Mouse (Mus musculus) heart, embryonic 16.5 days (tissue): ENCODE results near the gene Gm5767. TPM values are rescaled to one million over a fixed set of nuclear protein-coding genes. Genes with fewer than 3 reads are reported as not detected.

Experiments used
- ATAC-seq: fragments of 200-750 bp; cut with Nextera tagmentation; replicated peaks from 2 replicates; pipeline ENCODE4 v1.8.0; 2017; ENCODE audit warnings: moderate number of reproducible peaks; ENCODE audit not compliant: insufficient read depth, low FRiP score; ENCODE audit errors: extremely low read depth
- H3K27ac ChIP-seq: fragments of 300-500 bp; sonication (generic); 2 replicates; pipeline ENCODE4 v1.5.1; 2014; ENCODE audit warnings: mild to moderate bottlenecking, low read length, control low read depth, moderate library complexity
- H3K27me3 ChIP-seq: fragments of 300-500 bp; sonication (generic); 2 replicates; pipeline ENCODE4 v1.6.1; 2014; ENCODE audit warnings: low read length, mixed read lengths; ENCODE audit not compliant: control insufficient read depth, insufficient read depth
- H3K36me3 ChIP-seq: fragments of 300-500 bp; sonication (generic); 2 replicates; pipeline ENCODE4 v1.6.1; 2014; ENCODE audit not compliant: control insufficient read depth, insufficient read depth
- H3K4me1 ChIP-seq: fragments of 300-500 bp; sonication (generic); 2 replicates; pipeline ENCODE4 v1.6.1; 2014; ENCODE audit warnings: low read length, mixed read lengths; ENCODE audit not compliant: control insufficient read depth, insufficient read depth
- H3K4me2 ChIP-seq: fragments of 300-500 bp; sonication (generic); 2 replicates; pipeline ENCODE4 v1.6.1; 2014; ENCODE audit warnings: low read depth, mild to moderate bottlenecking, control low read depth, low read length
- H3K4me3 ChIP-seq: fragments of 300-500 bp; sonication (generic); 2 replicates; pipeline ENCODE4 v1.5.1; 2014; ENCODE audit warnings: mild to moderate bottlenecking, control low read depth, low read length
- H3K9ac ChIP-seq: fragments of 300-500 bp; sonication (generic); 2 replicates; pipeline ENCODE4 v1.6.1; 2014; ENCODE audit warnings: low read length, control low read depth
- H3K9me3 ChIP-seq: fragments of 300-500 bp; sonication (generic); replicated peaks from 2 replicates; pipeline ENCODE4 v1.6.1; 2016; ENCODE audit warnings: low read length; ENCODE audit not compliant: control insufficient read depth
- WGBS: fragments of 180-500 bp; shearing (Covaris S2); extraction: QIAGEN DNeasy Blood & Tissue Kit; methylation state at CpG from one replicate; pipeline ENCODE4 v1.1.7; 2014; 5-methylcytosine and 5-hydroxymethylcytosine counted together
- polyA plus RNA-seq: library from polyadenylated mRNA; unstranded; fragments of >200 nt; fragmentation: Nextera tagmentation; extraction: Ambion mirVana; gene quantifications from 2 replicates; pipeline ENCODE4 v1.2.1, GENCODE M21; 2015

Gene Gm5767
- not detected in 2 replicates for polyA plus RNA-seq

DNA sequence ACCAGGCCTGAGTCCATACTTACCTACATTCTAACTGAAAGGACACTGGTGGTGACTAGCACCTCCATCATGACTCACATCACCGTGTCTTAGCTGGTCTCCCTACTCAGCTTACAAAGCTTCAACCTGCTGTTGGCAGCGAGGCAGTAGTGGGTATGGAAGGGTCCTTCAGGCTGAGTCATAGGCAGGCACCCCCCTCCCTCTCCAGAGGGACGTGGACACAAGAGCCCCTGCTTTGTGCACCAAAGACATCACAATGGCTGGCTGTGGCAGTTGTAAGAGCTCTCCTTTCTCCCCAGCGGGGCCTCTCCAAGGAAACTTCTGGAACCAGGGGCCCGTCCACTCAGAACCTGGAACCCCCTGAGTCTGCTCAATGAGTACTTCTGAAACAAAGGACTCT is at the start of gene Gm5767:
Gm5767 (plus strand) TSS at position 301 of the 400 bp plus-strand sequence.
- Histone ChIP-seq H3K36me3 (no peaks in the 10 kb centered on the region), H3K4me1 (no peaks in the 10 kb centered on the region), H3K4me2 (no peak within 1 kb of the TSS), H3K9ac (no peak within 1 kb of the TSS), H3K9me3 (no peaks in the 10 kb centered on the region), H3K4me3 (no peak within 1 kb of the TSS), H3K27ac (no peak within 1 kb of the TSS), H3K27me3 (no peaks in the 10 kb centered on the region)
- WGBS = 79% methylated on average over 5 of the region's 5 CpGs
- ATAC-seq = no peak

DNA sequence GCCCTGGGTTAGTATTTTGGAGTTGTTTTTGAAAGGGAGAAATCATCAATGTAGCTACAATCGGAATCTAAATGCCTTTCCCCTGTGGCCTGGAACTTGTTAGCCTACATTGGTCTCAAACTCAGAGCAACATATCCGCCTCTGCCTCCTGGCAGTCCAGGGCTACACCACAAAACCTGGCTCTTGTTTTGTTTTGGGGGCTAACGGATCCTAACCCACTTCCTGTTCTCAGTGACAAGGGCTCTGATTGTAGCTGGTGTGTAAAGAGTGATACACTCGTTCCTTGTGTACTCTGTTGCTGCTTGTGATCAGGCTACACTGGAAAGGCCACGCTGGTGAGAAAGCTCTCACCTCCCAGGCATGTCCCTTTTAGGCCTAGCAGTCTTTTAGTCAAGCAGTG is 49.1 kb upstream of the Gm5767 start:
- ATAC-seq = no peak
- Histone ChIP-seq H3K4me2 (no peak overlapping the region), H3K4me3 (no peak overlapping the region), H3K27me3 (no peaks in the 10 kb centered on the region), H3K4me1 (peaks cover 9% of the 10 kb centered on the region), H3K27ac (no peak overlapping the region), H3K36me3 (peaks cover 15% of the 10 kb centered on the region), H3K9ac (no peak overlapping the region), H3K9me3 (no peaks in the 10 kb centered on the region)
- 80% methylated on average over 5 of the region's 5 CpGs for WGBS

DNA sequence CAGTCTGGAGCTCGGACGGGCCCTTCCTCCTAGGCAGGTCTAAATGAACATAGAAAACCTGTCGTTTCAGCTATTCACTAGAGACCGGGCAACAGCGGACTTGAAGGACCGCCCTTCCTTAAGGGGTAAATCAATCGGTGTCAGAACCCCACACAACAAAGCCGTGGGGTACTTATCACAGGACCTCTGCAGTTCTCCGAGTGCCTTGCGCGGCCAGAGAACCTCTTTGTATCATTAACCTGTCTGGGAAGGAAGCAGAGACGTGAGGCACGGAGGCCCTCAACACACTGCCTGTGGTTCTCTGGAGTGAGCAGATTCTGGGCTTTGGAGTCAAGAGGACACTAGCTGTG is 43.7 kb upstream of the Gm5767 start:
- no peak for ATAC-seq

GRCm38 (mm10) chr16:8637217-8638051 is 43.1 kb upstream of the Gm5767 start, which contains the start of the genes Pmm2 and Tmem186:
Gene Pmm2 (plus strand): TSS chr16:8637674.
Gene Tmem186 (minus strand): TSS chr16:8637712.
- Histone ChIP-seq H3K4me3 (peak within 1 kb of the TSS; percentile 90), H3K4me2 (peak within 1 kb of the TSS; percentile 85), H3K36me3 (peaks cover 15% of the 10 kb centered on the region), H3K9me3 (no peaks in the 10 kb centered on the region), H3K27me3 (no peaks in the 10 kb centered on the region), H3K9ac (peak within 1 kb of the TSS; percentile 91), H3K27ac (peak within 1 kb of the TSS; percentile 93), H3K4me1 (peaks cover 25% of the 10 kb centered on the region)
- WGBS = under 1% methylated on average over 59 of the region's 59 CpGs
- peak; percentile 88 for ATAC-seq

More for the DNA sequence above, 43.7 kb upstream of the Gm5767 start:
- under 1% methylated on average over 13 of the region's 13 CpGs for WGBS
- Histone ChIP-seq H3K4me1 (peaks cover 25% of the 10 kb centered on the region), H3K27ac (peak overlapping the region; percentile 93), H3K9me3 (no peaks in the 10 kb centered on the region), H3K9ac (peak overlapping the region; percentile 91), H3K36me3 (peaks cover 15% of the 10 kb centered on the region), H3K4me2 (peak overlapping the region; percentile 85), H3K4me3 (peak overlapping the region; percentile 90), H3K27me3 (no peaks in the 10 kb centered on the region)

GRCm38 (mm10) chr16:8638131-8638530 is 42.4 kb upstream of the Gm5767 start:
- Histone ChIP-seq H3K9ac (peak overlapping the region; percentile 91), H3K4me1 (peaks cover 25% of the 10 kb centered on the region)
- WGBS = 34% methylated on average over 7 of the region's 7 CpGs

DNA sequence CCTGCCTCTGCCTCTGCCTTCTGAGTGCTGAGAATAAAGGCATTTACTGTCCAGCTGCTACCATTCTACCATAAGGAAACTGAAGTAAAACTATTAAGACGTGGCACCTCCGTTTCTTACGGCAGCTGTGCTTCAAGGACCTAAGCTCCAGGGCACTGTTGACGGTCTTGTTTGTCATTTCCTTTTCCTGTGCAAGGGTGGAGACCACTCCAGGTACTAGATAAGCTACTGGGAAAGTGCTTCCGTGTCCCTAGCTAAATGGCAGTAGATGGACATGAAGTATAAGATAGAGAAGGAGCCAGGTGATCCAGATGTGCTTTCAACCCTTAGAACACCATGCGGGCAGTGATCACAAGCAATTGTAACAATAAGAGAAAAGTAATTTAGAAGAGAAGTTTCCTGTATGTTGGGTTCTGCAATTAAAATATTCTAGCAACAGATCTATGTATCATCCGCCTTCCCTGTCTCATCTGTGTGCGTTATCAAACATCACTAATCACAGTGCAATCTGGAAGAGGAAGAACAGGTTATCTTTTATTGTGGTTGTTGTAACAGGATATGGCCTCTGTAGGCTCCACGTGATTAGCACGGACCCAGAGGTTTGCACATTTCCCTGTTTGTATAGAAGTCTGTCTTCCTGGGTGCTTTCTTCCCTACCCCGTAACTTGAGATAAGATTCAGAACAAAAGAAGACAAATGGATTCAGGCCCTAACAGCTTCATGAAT is 40.9 kb upstream of the Gm5767 start:
- H3K4me2 ChIP-seq = no peak overlapping the region
- no peak overlapping the region for H3K4me3 ChIP-seq
- no peak overlapping the region for H3K27ac ChIP-seq
- H3K4me1 ChIP-seq = peaks cover 25% of the 10 kb centered on the region
- peaks cover 22% of the 10 kb centered on the region for H3K36me3 ChIP-seq
- no peaks in the 10 kb centered on the region for H3K27me3 ChIP-seq
- ATAC-seq = no peak
- 69% methylated on average over 11 of the region's 11 CpGs for WGBS
- no peaks in the 10 kb centered on the region for H3K9me3 ChIP-seq
- no peak overlapping the region for H3K9ac ChIP-seq

More at GRCm38 (mm10) chr16:8638131-8638530, 42.4 kb upstream of the Gm5767 start:
- peaks cover 14% of the 10 kb centered on the region for H3K36me3 ChIP-seq
- ATAC-seq = no peak
- H3K27me3 ChIP-seq = no peaks in the 10 kb centered on the region
- peak overlapping the region; percentile 90 for H3K4me3 ChIP-seq
- H3K9me3 ChIP-seq = no peaks in the 10 kb centered on the region
- H3K4me2 ChIP-seq = peak overlapping the region; percentile 85
- peak overlapping the region; percentile 93 for H3K27ac ChIP-seq

- H3K4me2 ChIP-seq = no peak overlapping the region
- WGBS = 64% methylated on average over 2 of the region's 2 CpGs
- ATAC-seq = peak; percentile 71; the same call in 1 of the 2 replicates
Observed at GRCm38 (mm10) chr16:8643855-8644254, 36.7 kb upstream of the Gm5767 start.

GRCm38 (mm10) chr16:8645546-8645945 is 35.0 kb upstream of the Gm5767 start:
- Histone ChIP-seq H3K9me3 (no peaks in the 10 kb centered on the region), H3K27me3 (no peaks in the 10 kb centered on the region), H3K36me3 (peaks cover 54% of the 10 kb centered on the region), H3K4me3 (no peak overlapping the region), H3K4me2 (no peak overlapping the region), H3K27ac (no peak overlapping the region), H3K4me1 (no peaks in the 10 kb centered on the region), H3K9ac (no peak overlapping the region)
- ATAC-seq = no peak
- 86% methylated on average over 6 of the region's 6 CpGs for WGBS

More at GRCm38 (mm10) chr16:8643855-8644254, 36.7 kb upstream of the Gm5767 start:
- Histone ChIP-seq H3K27me3 (no peaks in the 10 kb centered on the region), H3K9ac (no peak overlapping the region), H3K27ac (no peak overlapping the region), H3K9me3 (no peaks in the 10 kb centered on the region), H3K4me3 (no peak overlapping the region), H3K36me3 (peaks cover 49% of the 10 kb centered on the region), H3K4me1 (peaks cover 7% of the 10 kb centered on the region)

DNA sequence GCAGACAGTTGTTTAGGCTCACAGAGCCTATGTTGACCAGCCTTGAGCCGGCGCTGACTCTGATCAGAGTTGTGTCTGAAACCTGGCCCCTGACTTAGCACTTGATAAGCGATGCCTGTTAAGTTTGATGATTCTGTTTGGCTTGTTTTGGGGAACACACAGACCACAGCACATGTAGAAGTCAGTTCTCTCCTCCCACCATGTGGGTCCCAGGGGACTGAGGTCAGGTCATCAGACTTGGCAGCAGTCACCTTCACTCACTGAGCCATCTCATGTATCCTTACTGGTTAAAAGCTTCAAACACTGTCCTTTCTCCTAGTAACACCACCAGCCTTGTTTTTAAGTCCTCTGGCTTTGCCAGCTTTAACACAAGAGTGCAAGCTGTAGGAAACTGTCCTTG is 30.6 kb upstream of the Gm5767 start:
- no peaks in the 10 kb centered on the region for H3K27me3 ChIP-seq
- 89% methylated on average over 3 of the region's 3 CpGs for WGBS
- ATAC-seq = no peak
- no peak overlapping the region for H3K9ac ChIP-seq
- H3K36me3 ChIP-seq = peaks cover 46% of the 10 kb centered on the region
- no peak overlapping the region for H3K4me3 ChIP-seq
- no peak overlapping the region for H3K27ac ChIP-seq
- H3K9me3 ChIP-seq = no peaks in the 10 kb centered on the region
- H3K4me1 ChIP-seq = no peaks in the 10 kb centered on the region
- no peak overlapping the region for H3K4me2 ChIP-seq
